Mouse (Mus musculus) T-helper 17 cell (primary cell): ENCODE measurements around the gene Slc25a19.

Experiments
- in situ Hi-C, 2 experiments: fragments of 300-600 bp; cut with MboI, MseI; formaldehyde crosslinking; loops; 1 replicate in 1 of 2; 2 replicates in 1 of 2; pipeline ENCODE4 v1.15.1; 2025; ENCODE audit warnings: high pct_unique_total_duplicates in 2 of 2

The Slc25a19 gene

GRCm38 (mm10) chr11:115608421-115609399 lies 19.4 kb downstream of the Slc25a19 start:
- in situ Hi-C loops, result loop anchor here in 1 of 2 experiments (10.0 kb wide), 1 partner anchor 416 kb away; the partner anchor contains the start of gene H3f3b

- in situ Hi-C loops, result loop anchor here in 1 of 2 experiments (10.0 kb wide), 1 partner anchor 418 kb away; the partner anchor contains the start of gene H3f3b
These were observed 21.4 kb downstream of the Slc25a19 start for GRCm38 (mm10) chr11:115606733-115607132.

GRCm38 (mm10) chr11:115604304-115604696 lies 23.8 kb downstream of the Slc25a19 start:
- in situ Hi-C loops, result loop anchor here in 1 of 2 experiments (10.0 kb wide), 1 partner anchor 421 kb away; the partner anchor contains the start of gene H3f3b

- in situ Hi-C loops, result loop anchor here in 1 of 2 experiments (10.0 kb wide), 1 partner anchor 421 kb away; the partner anchor contains the start of gene H3f3b
These were observed 24.4 kb downstream of the Slc25a19 start, which contains the start of the genes Mrps7 and Gga3 for GRCm38 (mm10) chr11:115603476-115604303. Mrps7 (plus strand) TSS chr11:115603925. Gga3 (minus strand) TSS chr11:115604051.

GRCm38 (mm10) chr11:115603128-115603475 lies 25.0 kb downstream of the Slc25a19 start:
- in situ Hi-C loops, result loop anchor here in 1 of 2 experiments (10.0 kb wide), 1 partner anchor 422 kb away; the partner anchor contains the start of gene H3f3b

GRCm38 (mm10) chr11:115601174-115601573 lies 26.9 kb downstream of the Slc25a19 start:
- in situ Hi-C loops, result loop anchor here in 1 of 2 experiments (10.0 kb wide), 1 partner anchor 424 kb away; the partner anchor contains the start of gene H3f3b

GRCm38 (mm10) chr11:115600743-115601142 lies 27.4 kb downstream of the Slc25a19 start:
- in situ Hi-C loops, result loop anchor here in 1 of 2 experiments (10.0 kb wide), 1 partner anchor 424 kb away; the partner anchor contains the start of gene H3f3b

- in situ Hi-C loops, result loop anchor here in 1 of 2 experiments (10.0 kb wide), 1 partner anchor 425 kb away; the partner anchor contains the start of gene H3f3b
These were observed 28.4 kb downstream of the Slc25a19 start for GRCm38 (mm10) chr11:115599722-115600121.

- in situ Hi-C loops, result no loop called here
These were observed 29.8 kb downstream of the Slc25a19 start for GRCm38 (mm10) chr11:115598309-115598708.

GRCm38 (mm10) chr11:115595209-115595608 lies 32.9 kb downstream of the Slc25a19 start:
- in situ Hi-C loops, result no loop called here

- in situ Hi-C loops, result no loop called here
These were observed 37.5 kb downstream of the Slc25a19 start for GRCm38 (mm10) chr11:115590526-115591075.

GRCm38 (mm10) chr11:115587984-115588383 lies 40.1 kb downstream of the Slc25a19 start:
- in situ Hi-C loops, result no loop called here

- in situ Hi-C loops, result no loop called here
These were observed 41.7 kb downstream of the Slc25a19 start for GRCm38 (mm10) chr11:115586403-115586802.

- in situ Hi-C loops, result no loop called here
These were observed 42.5 kb downstream of the Slc25a19 start for GRCm38 (mm10) chr11:115585573-115586100.

- in situ Hi-C loops, result no loop called here
These were observed 43.6 kb downstream of the Slc25a19 start for GRCm38 (mm10) chr11:115584376-115585073.

- in situ Hi-C loops, result no loop called here
These were observed 45.0 kb downstream of the Slc25a19 start for GRCm38 (mm10) chr11:115582913-115583606.

- in situ Hi-C loops, result no loop called here
These were observed 49.0 kb downstream of the Slc25a19 start for GRCm38 (mm10) chr11:115579080-115579479.

GRCm38 (mm10) chr11:115564961-115565360 lies 63.1 kb downstream of the Slc25a19 start:
- in situ Hi-C loops, result no loop called here
